Mouse (Mus musculus) gastrocnemius, postnatal 10 days (tissue): ENCODE measurements at regions not wholly inside any gene's neighbourhood (a gene's known extent, or its start where the extent isn't known, plus 50 kb on each side); places are given as distances from the start of the nearest gene placed in this dataset.

Experiments
- DNase-seq: peaks from one replicate; pipeline ENCODE4 v3.0.0; 2021; ENCODE audit warnings: mixed read lengths

DNA sequence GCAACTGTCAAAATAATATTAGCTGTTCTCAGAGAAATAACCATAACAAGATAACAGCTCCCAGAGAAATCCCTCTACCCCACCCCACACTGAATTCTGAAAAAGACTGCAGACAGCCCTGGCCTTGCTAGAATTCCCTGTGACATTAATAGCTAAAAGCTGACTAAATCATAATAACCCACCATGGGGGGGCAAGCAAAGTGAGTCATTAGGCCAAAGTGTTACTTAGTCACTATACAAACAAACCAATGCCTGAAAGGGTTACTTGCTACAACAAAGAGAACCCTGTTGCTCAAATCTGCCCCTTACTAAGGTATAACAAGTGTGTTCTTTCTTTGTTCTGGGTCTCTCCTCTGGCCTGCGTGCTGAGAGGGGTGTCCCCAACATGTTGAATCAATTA is 609.1 kb upstream of the Ppp6c start:
- no peak for DNase-seq

DNA sequence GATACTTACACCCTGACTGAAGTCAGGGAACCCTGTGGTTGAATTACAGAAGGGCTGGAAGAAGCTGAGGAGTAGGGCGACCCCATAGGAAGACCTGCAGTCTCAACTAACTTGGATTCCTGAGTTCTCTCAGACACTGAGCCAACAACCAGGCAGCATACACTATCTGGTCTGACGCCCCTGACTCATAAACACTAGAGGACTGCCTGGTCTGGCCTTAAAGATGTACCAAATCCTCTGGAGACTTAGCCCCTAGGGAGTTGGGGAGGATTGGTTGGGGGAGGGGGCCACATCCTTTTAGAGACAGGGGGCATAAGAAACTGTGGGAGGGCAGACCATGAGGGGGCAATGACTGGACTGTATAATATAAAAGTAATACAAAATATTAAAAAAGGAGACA is 597.6 kb upstream of the Ppp6c start:
- no peak for DNase-seq

DNA sequence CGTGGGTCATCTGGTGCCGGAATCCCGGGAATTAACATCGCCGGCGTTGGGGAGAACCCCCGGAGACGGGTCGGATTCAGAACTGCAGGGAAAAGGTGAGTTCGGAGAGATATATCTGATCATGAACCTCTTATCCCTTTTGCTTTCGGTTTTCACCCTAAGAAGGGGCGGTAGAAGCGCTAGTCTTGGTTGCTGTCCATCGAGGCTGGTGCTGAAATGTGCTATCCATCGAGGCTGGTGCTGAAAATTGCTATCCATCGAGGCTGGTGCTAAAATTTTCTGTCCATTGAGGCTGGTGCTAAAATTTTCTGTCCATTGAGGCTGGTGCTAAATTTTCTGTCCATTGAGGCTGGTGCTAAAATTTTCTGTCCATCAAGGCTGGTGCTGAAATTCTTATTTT is 580.4 kb upstream of the Ppp6c start:
- DNase-seq, result peak; percentile 27
